Mouse (Mus musculus) natural killer cell, adult 2 months (primary cell): ENCODE data around the gene Olfr522.
"Not testable (repeated sequence)": the region's sequence is repeated elsewhere in the genome, so short reads cannot be mapped to it uniquely, and the experiment has no call there.

ENCODE experiments used
- DNase-seq, 2 experiments: peaks; one replicate each; pipeline ENCODE4 v3.0.0; 2022; ENCODE audit warnings: low spot score in 2 of 2

Gene Olfr522

DNA sequence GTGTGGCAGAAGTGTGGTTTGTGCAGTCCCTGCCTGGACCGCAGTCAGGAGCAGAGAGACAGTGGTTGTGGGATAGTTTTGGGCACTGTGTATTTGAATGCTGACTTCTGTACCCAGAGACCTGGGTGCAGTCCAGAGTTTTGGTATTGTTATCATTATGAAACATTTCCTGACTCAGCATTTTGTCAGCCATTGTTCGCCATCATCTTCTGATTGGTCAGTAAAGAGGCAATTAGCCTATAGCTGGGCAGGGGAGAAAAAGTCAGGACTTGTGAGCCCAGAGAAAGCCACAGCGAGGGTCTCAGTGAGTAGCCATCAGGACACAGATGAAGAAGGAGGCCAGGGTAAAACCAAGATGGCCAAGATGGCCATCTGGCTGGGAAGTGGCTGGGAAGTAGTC, 4.2 kb downstream of the Olfr522 start:
- no peak for DNase-seq

- DNase-seq, result no peak
Observed at GRCm38 (mm10) chr7:140154218-140154927, 10.2 kb downstream of the Olfr522 start, which contains the start of gene Sprn. Gene Sprn (minus strand): TSS chr7:140154877.

- no peak for DNase-seq
Observed at GRCm38 (mm10) chr7:140153829-140154217, 10.7 kb downstream of the Olfr522 start.

DNA sequence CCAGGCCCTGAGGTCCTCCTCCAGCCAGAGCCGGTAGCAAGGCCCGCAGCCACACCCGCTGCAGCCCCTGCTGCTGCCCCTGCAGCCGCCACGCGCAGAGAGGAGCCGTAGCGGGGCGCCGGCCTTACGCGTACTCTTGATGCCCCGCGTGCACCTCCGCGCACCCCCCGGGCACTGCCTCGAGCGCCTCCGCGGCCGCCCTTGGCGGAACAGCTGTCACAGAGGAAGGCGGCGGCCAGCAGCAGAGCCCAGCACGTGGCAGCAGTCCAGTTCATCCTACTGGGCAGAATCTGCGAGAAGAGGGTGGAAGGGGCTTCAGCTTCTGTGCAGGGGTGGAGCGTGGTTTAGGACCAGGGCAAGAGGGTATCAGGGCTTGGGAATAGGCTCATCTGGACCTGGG, 11.2 kb downstream of the Olfr522 start:
- DNase-seq, result no peak

GRCm38 (mm10) chr7:140144550-140144949, 20.0 kb downstream of the Olfr522 start:
- DNase-seq, result no peak

DNA sequence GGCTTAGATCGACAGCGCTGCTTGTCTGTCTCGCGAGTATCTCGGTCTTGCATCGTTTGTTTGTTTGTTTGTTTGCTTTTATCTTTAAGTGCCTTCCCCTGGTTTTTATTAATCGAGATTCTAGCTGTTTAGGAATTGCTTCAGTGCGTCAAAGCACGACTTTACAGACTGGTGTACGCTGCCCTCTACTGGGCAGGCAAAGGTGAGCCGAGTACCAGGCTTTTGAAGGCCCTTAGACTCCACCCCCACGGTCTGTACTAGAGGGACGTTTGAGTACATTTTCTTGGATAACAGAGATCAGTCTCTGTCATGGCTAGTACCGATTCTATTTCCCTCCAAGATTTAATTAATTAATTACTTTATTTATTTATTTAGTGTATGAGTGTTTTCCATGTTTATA, 23.2 kb downstream of the Olfr522 start:
- peak; percentile 57 to 74 for DNase-seq

DNA sequence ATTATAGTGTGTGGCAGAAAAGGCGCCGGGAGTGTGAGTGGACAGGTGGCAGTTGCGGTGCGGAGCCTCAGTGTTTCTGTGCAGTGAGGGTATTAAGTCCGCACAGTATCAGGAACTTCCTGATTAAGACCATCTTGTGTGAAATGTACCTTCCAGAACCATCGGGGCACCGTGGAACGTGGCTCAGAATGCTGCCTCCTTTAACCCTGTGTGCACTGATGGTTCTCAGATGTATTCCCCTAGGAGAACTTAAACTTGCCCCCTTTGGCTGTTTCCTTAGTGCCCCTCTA, 26.6 kb downstream of the Olfr522 start:
- no peak for DNase-seq

DNA sequence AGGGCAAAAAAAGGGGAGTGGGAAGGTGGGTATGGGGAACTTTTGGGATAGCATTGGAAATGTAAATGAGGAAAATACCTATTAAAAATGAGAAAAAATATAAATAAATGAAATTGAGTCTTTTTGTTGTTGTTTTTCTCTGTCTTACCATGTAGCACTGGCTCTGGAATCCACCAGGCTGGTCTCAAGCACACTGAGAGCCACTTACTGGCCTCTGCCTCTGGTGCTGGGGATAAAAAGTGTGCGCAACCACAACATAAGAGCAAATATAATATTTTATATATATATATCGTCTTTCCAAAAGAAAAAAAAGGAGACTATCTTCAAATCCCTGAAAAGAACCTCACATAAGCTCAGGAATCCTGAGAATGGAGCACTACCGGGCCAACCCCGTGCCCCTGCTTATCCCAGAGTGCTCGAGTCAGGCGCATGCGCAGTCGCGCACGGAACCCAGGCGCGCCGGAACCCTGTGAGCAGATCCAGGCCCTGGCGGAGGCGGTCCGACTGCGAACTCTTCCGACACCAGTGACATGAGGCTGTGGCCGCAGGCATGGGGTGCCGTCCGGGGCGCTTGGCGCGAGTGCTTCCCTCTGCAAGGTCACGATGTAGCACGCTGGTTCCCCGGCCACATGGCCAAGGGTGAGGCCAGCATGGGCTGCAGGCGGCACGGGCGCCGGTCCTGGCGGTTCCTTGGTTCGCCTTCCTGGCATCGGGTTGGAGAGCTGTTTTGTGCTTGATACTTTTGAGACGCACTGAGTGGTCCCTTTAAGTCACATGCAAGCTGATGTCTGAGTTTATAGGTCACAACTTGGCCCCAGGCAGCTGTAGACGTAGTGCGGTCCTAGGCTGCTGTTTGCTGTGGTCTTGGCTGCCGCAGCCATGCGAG, 27.2 kb downstream of the Olfr522 start, which contains the start of gene Mtg1:
Gene Mtg1, plus strand, starts transcription at position 430 of the 886 bp plus-strand sequence.
- DNase-seq, result peak; percentile 95 to 96

- no peak for DNase-seq
Observed at GRCm38 (mm10) chr7:140135106-140135770, 29.3 kb downstream of the Olfr522 start.

DNA sequence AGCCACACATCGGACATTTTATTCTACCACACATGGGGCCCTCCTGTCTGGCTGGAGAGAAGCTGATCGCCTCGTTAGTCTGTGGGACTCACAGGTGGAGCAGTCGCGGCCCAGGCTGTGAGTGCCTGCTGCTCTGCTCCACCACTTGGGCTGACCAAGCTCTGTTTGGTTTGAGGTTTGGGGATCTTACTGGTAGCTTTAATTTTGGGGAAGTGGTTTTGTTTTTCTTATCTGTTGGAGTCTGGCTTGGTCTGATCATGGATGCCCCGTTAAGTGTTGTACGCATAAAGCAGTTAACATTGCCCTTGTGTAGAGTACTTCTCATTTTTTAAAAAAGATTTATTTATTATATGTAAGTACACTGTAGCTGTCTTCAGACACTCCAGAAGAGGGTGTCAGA, 30.5 kb downstream of the Olfr522 start:
- DNase-seq, result not testable (repeated sequence)

DNA sequence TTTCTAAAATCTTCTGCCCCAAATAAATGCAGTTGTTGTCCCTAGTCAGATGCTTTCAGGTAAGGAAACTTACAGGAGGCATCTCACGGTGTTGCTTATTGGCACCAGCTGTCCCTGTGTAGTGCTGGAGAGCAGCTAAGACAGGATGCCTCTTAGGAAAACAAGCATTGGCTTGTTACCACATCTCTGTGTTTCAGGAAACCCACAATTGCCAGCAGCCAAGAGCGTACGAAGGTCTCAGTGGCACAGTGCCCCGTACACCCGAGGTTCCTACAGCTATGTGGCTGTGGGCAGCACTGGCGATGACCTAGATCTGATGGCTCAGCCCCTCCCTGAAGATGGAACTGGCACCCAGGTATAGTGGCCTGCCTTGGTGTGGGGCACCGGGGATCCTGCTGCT, 32.4 kb downstream of the Olfr522 start:
- not testable (repeated sequence) for DNase-seq

DNA sequence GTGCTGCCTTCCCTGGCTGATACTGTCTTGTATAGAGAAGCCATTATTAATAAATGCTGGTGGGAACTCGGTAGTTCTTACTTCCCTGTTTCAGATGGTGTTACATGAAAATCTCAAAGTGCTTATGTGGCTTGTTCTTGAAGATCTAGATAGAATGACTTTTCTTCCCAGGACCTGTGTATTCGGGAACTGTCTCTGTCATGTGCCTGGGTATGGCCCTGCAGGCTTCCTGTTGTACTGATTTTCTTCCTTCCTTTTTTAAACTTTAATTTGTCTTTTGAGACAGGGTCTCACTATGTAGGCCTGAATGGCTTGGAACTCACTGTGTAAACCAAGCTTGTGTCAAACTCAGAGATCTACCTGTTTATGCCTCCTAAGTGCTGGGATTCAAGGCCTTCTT, 36.7 kb downstream of the Olfr522 start:
- DNase-seq, result no peak

DNA sequence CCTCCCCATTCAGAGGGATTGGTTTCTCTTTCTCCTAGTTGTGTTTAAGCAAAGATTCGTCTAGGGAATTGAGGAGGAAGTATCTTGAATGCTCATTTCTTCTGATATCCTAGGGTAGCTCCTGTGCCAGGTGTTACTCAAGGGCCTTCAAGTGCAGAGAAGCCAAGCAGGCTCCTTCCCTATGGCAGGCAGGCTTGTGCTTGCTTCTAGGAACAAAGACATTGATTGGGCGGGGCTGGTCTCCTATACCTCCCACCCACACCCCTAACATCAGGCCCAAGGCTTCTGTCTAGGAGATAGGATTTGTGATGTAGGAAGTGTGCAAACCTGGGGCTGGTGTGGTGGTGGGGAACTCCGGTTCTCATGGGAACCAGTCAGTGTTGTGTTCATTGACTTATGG, 37.6 kb downstream of the Olfr522 start:
- DNase-seq, result no peak

DNA sequence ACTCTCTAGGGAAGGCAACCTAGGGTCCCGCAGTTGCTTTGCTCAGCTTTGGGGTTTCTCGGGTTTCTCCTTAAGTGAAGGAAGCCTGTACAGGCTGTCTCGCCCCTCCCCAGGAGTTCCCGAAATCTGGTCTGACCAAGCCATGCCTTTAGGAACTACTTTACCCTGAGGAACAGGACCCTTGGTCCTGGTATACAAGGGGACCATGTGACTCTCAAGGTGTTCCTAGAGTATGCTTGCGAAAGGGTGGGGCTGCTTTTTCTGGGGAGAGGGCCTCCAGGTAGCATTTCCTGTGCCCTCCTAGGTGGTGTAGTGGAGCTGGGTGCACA, 38.6 kb downstream of the Olfr522 start:
- no peak for DNase-seq

- DNase-seq, result peak; percentile 81 to 89
Observed at GRCm38 (mm10) chr7:140125278-140126021, 39.1 kb downstream of the Olfr522 start.

GRCm38 (mm10) chr7:140124382-140124781, 40.2 kb downstream of the Olfr522 start:
- DNase-seq, result no peak

GRCm38 (mm10) chr7:140122765-140123164, 41.8 kb downstream of the Olfr522 start:
- no peak for DNase-seq

DNA sequence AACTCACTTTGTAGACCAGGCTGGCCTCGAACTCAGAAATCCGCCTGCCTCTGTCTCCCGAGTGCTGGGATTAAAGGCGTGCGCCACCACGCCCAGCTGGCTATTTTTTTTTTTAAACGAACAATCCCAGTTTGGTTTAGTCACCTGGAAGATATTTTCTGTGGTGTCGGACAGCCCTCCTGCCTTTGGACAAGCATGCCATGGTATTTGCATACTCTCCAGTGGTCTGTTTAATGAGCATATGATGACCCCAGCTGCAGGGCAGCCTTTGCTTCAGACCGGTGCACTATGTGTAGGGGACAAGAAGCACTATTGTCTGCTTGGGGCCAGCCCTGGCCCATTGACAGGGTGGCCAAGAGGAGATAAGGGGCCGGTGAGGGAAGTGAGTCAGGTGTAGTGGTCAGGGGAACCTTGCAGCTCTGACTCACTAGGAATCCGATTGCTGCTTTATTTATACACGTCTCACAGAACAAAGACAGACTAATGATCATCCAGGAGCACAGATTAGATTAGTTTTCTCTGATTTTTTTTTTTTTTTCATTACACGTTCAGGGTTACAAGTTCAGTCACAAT, 43.1 kb downstream of the Olfr522 start:
- DNase-seq, result no peak

DNA sequence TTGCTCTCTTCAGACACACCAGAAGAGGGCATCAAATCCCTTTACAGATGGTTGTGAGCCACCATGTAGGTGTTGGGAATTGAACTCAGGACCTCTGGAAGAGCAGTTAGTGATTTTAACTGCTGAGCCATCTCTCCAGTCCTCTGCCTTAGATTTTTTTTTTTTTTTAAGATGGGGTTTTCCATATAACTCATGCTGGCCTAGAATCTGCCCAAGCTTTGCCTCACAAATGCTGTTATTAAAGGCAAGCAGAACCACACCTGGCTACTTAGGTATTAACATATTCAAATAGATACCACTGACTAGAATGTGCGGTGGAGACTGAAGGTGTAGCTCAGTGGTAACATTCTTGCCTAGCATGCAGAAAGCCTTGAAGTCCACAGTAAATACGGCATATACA, 44.1 kb downstream of the Olfr522 start:
- no peak for DNase-seq

DNA sequence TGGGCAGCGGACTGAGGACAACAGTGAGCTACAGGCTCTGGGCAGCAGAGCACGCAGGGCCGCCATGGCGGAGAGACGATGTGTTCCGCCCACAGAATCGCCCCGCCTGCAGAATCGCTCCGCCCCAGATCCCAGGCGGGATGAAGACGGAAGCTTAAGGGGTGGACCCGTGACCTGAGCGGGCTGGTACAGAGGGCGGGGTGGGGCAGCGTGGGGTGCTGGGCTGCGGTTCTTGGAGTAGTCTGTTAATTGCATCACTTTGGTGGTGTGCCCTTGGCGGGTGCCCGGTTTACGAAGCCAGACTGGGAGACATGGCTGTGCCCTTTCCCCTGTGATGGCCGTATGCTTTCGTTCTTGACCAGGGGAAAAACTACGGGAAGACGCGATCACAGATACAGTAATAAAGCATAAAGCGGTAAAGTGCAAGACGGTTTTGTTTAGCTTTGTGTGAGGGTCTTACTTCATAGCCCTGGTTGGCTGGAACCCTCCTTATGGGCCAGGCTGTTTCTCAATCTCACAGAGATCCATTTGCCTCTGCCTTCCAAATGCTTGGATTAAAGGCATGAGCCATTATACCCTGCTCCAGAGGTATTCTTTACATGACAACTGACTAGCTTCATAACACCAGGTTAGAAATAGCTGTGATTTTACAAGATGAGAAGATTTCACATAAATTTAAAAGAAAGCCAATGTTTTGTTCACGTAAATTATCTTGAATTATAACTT, 48.1 kb downstream of the Olfr522 start, which contains the start of gene Echs1:
Gene Echs1, minus strand, starts transcription at position 148 of the 726 bp plus-strand sequence.
- DNase-seq, result peak; percentile 86 to 88
